Mouse (Mus musculus) liver, embryonic 14.5 days (tissue): ENCODE results near the gene Opcml. TPM values are rescaled to one million over a fixed set of nuclear protein-coding genes. Genes with fewer than 3 reads are reported as not detected.

Experiments
- ATAC-seq: fragments of 200-750 bp; cut with Nextera tagmentation; 2 replicates; pipeline ENCODE4 v1.8.0; 2017; ENCODE audit warnings: moderate number of reproducible peaks, mild to moderate bottlenecking, moderate library complexity; ENCODE audit not compliant: insufficient read depth
- DNase-seq, 3 experiments: peaks; one replicate each; pipeline ENCODE4 v3.0.0-alpha.2; 2012 to 2013; ENCODE audit warnings: low read depth in 3 of 3, low spot score in 3 of 3
- H3K27ac ChIP-seq: fragments of 300-500 bp; sonication (generic); 2 replicates; pipeline ENCODE4 v1.5.1; 2014; ENCODE audit warnings: moderate library complexity, mild to moderate bottlenecking, control low read depth, inconsistent platforms
- H3K27me3 ChIP-seq: fragments of 300-500 bp; sonication (generic); 2 replicates; pipeline ENCODE4 v1.6.1; 2014; ENCODE audit warnings: mild to moderate bottlenecking, low read length, moderate library complexity; ENCODE audit not compliant: control insufficient read depth, insufficient read depth
- H3K36me3 ChIP-seq: fragments of 300-500 bp; sonication (generic); replicated peaks from 2 replicates; pipeline ENCODE4 v1.6.1; 2014; ENCODE audit warnings: low read depth; ENCODE audit not compliant: control insufficient read depth, insufficient read depth
- H3K4me1 ChIP-seq, 2 experiments: fragments of 200-500 bp in 1 of 2; fragments of 300-500 bp in 1 of 2; sonication (generic) in 1 of 2; replicated peaks; 2 replicates each; pipeline ENCODE4 v1.6.1; 2012 to 2014; ENCODE audit warnings: antibody characterized with exemption in 1 of 2, inconsistent platforms in 1 of 2, low read length in 1 of 2; ENCODE audit not compliant: control insufficient read depth in 2 of 2, insufficient read depth in 2 of 2
- H3K4me2 ChIP-seq: fragments of 300-500 bp; sonication (generic); 2 replicates; pipeline ENCODE4 v1.6.1; 2014; ENCODE audit warnings: low read depth, mild to moderate bottlenecking, control low read depth, moderate library complexity
- H3K4me3 ChIP-seq, 2 experiments: fragments of 200-500 bp in 1 of 2; fragments of 300-500 bp in 1 of 2; sonication (generic) in 1 of 2; 2 replicates each; pipeline ENCODE4 v1.5.1; 2012 to 2014; ENCODE audit warnings: low read depth in 2 of 2, low read length in 2 of 2, mild to moderate bottlenecking in 2 of 2, control low read depth in 1 of 2, inconsistent platforms in 1 of 2, moderate library complexity in 1 of 2; ENCODE audit not compliant: insufficient read depth in 1 of 2
- H3K9ac ChIP-seq: fragments of 300-500 bp; sonication (generic); replicated peaks from 2 replicates; pipeline ENCODE4 v1.6.1; 2014; ENCODE audit warnings: mild to moderate bottlenecking, control low read depth, moderate library complexity
- H3K9me3 ChIP-seq: fragments of 300-500 bp; sonication (generic); 2 replicates; pipeline ENCODE4 v1.6.1; 2016; ENCODE audit warnings: low read length, mixed read lengths; ENCODE audit not compliant: control insufficient read depth
- CTCF ChIP-seq: IDR thresholded peaks from 2 replicates; pipeline ENCODE4 v1.5.1; 2016; ENCODE audit warnings: antibody characterized with exemption, low read depth, control low read depth
- EP300 ChIP-seq: IDR thresholded peaks from 2 replicates; pipeline ENCODE4 v1.6.1; 2016; ENCODE audit warnings: antibody characterized with exemption, low read depth
- WGBS: fragments of 180-500 bp; shearing (Covaris S2); extraction: QIAGEN DNeasy Blood & Tissue Kit; methylation state at CpG from one replicate; pipeline ENCODE4 v1.1.7; 2014; ENCODE audit not compliant: insufficient replicate concordance; 5-methylcytosine and 5-hydroxymethylcytosine counted together
- polyA plus RNA-seq, 2 experiments: library from polyadenylated mRNA; depleted of rRNA in 1 of 2; stranded (reverse) in 1 of 2; unstranded in 1 of 2; fragments of >200 nt; fragmentation: Nextera tagmentation in 1 of 2; extraction: Ambion mirVana in 1 of 2; gene quantifications; 2 replicates each; pipeline versions ENCODE4 v1.2.1 to v1.2.3; 2012 to 2014

Gene Opcml
- polyA plus RNA-seq (2012; rRNA removed) = 0.01 and 0.03 TPM in 2 replicates
- 0.08 TPM in 1 of 2 replicates, not detected in the other for polyA plus RNA-seq (2014; fragmentation: Nextera tagmentation; extraction: Ambion mirVana)

DNA sequence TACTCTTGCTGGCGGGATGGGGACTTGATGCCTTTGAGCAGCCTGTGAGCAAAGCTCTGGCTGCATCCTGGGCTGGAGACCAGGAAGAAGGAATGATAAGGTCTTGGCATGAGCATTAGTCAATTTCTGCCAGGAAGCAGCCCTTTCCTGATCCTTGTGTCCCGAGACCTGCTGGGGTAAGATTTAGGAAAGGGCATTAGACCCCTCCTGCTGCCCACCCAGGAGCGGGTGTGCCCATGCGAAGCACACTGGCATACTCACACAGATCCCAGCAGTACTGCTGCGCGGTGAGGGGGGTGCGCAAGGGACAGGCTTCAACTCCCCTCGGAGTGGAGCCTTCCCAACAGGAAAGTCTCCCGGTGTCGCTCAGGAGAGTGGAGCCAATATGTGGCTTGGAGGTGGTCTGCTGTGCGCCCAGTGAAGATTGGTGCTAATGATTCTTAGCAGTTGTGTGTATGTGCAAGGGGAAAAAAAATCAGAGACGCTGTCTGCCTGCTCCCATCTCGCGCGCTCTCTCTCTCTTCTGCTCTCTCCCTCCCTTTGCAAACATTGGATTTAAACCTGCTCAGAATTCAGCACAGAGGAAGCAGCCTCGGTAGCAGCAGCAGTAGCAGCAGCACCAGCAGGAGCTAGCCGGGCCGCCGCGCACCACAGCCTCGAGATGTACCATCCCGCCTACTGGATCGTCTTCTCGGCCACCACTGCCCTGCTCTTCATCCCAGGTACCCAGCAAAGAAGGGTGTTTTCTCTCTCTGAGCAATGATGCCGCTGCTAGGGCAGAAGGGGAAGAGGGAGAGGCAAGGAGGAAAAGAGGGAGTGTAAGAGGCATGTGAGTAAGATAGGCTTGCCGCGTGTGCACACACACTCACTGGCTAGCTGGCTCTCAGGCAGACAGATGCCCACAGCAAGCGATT, at the start of gene Opcml:
Gene Opcml, plus strand, starts transcription at position 51 of the 914 bp plus-strand sequence.
- H3K4me1 ChIP-seq = no peaks in the 10 kb centered on the region
- ATAC-seq = no peak
- no peak for DNase-seq

DNA sequence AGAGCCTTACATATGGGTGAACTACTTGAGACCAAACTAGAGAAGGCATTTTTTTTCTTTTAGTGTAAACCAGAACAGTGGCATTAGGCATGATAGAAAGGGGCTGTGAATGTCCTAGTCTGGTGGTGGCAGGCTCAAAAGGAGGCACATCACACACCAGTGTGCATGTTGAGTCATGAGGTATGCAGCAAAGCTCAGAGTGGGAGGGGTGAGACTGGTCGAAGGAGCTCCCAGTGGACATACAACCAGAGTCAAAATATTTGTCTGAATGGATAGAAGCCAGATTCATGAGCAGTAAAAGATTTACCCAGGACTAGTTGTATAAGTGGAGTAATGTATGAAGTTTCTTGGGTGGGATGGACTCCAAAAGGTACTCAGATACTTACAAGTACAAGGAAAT, 31.9 kb upstream of the Opcml start:
- H3K4me3 ChIP-seq = no peak overlapping the region
- no peaks in the 10 kb centered on the region for H3K9me3 ChIP-seq
- H3K36me3 ChIP-seq = no peaks in the 10 kb centered on the region
- DNase-seq (no peak), ATAC-seq (no peak)
- H3K27ac ChIP-seq = no peak overlapping the region
- no peaks in the 10 kb centered on the region for H3K27me3 ChIP-seq
- no peaks in the 10 kb centered on the region for H3K4me1 ChIP-seq
- WGBS = 43% methylated on average over 1 of the region's 1 CpGs
- no peak overlapping the region for H3K4me2 ChIP-seq
- TF ChIP-seq CTCF = no peak
- no peak for TF ChIP-seq EP300
- H3K9ac ChIP-seq = no peak overlapping the region

More for the DNA sequence above, at the start of gene Opcml:
- 3% methylated on average over 28 of the region's 28 CpGs for WGBS
- Histone ChIP-seq H3K4me2 (no peak within 1 kb of the TSS; the same call in 1 of the 2 replicates), H3K27me3 (peaks cover 11% of the 10 kb centered on the region), H3K9ac (no peak within 1 kb of the TSS), H3K27ac (no peak within 1 kb of the TSS), H3K4me3 (no peak within 1 kb of the TSS), H3K36me3 (no peaks in the 10 kb centered on the region), H3K9me3 (no peaks in the 10 kb centered on the region)
- no peak for TF ChIP-seq EP300
- no peak for TF ChIP-seq CTCF

DNA sequence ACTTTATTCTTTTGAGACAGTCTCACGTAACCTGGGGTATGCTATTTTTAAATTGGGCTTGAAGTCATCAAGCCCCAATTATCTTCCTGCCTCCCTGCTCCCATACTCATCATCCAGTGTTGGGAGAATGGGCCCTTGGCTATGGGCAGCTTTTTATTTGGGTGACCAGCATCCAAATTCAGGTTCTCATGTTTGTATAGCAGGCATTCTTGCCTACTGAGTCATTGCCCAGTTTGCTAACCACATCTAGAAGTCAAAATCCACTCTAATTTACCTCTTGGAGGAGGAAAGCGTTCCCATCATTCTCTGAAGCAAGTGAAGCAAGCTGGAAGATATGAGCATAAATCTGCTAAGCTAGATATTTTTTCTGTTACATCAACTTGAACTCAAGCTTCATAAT, 29.4 kb upstream of the Opcml start:
- no peak for DNase-seq
- no peak for TF ChIP-seq CTCF
- no peak for TF ChIP-seq EP300
- Histone ChIP-seq H3K36me3 (no peaks in the 10 kb centered on the region), H3K9ac (no peak overlapping the region), H3K9me3 (no peaks in the 10 kb centered on the region), H3K4me2 (no peak overlapping the region), H3K27ac (no peak overlapping the region), H3K27me3 (no peaks in the 10 kb centered on the region), H3K4me1 (no peaks in the 10 kb centered on the region), H3K4me3 (no peak overlapping the region)
- 67% methylated on average over 2 of the region's 2 CpGs for WGBS
- no peak for ATAC-seq

DNA sequence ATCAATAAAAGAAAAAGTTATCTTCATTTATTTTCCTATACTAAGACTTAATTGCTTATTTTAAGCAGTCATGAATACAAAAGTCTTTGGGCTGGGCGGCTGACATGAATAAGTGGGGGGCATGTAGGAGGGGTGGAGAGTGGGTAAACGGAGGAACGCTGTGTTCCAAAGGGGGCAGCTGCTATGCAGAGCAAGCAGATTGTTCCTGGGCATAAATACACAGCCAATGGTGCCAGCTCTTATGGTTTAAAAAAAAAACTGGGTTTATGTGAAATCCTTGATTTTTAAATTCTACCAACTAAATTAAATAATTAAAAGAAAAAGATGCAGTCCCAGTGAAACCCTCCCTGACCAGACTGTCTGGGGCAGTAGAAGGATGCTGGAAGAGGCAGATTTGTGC, 24.1 kb upstream of the Opcml start:
- 61% methylated on average over 3 of the region's 3 CpGs for WGBS
- DNase-seq (no peak), ATAC-seq (no peak)
- no peaks in the 10 kb centered on the region for H3K36me3 ChIP-seq
- no peaks in the 10 kb centered on the region for H3K27me3 ChIP-seq
- H3K4me1 ChIP-seq = no peaks in the 10 kb centered on the region
- TF ChIP-seq EP300 = no peak
- TF ChIP-seq CTCF = no peak
- no peak overlapping the region for H3K27ac ChIP-seq
- H3K9me3 ChIP-seq = no peaks in the 10 kb centered on the region
- no peak overlapping the region for H3K4me2 ChIP-seq
- H3K9ac ChIP-seq = no peak overlapping the region
- no peak overlapping the region for H3K4me3 ChIP-seq

DNA sequence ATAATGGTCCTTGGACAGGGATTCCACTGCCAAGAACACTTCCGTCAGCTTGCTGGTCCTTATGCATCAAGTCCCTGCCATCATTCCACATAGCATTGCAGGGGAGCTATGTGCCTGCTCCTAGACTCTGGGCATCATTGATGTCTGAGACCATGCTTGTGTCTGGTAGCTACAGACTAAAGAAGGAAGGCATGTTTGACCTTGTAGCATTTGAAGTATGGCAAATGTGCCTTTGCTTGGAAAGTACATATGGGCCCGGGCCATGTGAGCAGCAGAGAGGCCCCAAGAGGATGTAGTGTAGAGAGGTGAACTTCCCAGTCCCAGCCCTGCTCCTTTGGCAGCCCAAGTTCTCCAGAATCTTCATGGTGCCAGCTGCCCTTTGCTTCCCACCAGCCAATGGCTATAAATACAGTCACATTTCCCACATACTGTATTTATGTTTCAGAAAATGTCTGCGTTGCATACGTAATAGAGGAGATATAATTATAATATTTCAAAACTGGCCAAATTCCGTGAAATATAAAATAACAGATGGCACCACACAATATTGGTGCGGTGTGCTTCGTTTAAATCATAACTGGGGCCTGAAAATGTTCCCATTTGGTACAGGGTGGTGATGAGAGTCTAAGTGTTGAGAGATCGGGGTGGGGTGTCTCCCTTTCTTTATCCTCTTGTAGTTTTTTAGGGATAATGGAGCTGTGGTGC, 23.2 kb upstream of the Opcml start:
- Histone ChIP-seq H3K27ac (no peak overlapping the region), H3K36me3 (no peaks in the 10 kb centered on the region), H3K27me3 (no peaks in the 10 kb centered on the region), H3K4me3 (no peak overlapping the region), H3K9me3 (no peaks in the 10 kb centered on the region), H3K9ac (no peak overlapping the region), H3K4me1 (no peaks in the 10 kb centered on the region), H3K4me2 (no peak overlapping the region)
- ATAC-seq (no peak), DNase-seq (no peak)
- no peak for TF ChIP-seq CTCF
- no peak for TF ChIP-seq EP300
- 61% methylated on average over 8 of the region's 8 CpGs for WGBS
